Mouse (Mus musculus) cerebellum, adult 2 months (tissue): ENCODE results near the gene Cyp2u1.

ENCODE experiments used
- CTCF ChIP-seq: fragments of 200-500 bp; IDR thresholded peaks from 2 replicates; pipeline ENCODE4 v1.5.1; 2011; ENCODE audit warnings: low read depth, mild to moderate bottlenecking, control low read depth, low read length, moderate library complexity, borderline replicate concordance; ENCODE audit not compliant: insufficient read depth
- POLR2A ChIP-seq: fragments of 200-500 bp; IDR thresholded peaks from 2 replicates; pipeline ENCODE4 v1.6.1; 2011; ENCODE audit warnings: low read length, control low read depth, borderline replicate concordance; ENCODE audit not compliant: insufficient read depth

DNA sequence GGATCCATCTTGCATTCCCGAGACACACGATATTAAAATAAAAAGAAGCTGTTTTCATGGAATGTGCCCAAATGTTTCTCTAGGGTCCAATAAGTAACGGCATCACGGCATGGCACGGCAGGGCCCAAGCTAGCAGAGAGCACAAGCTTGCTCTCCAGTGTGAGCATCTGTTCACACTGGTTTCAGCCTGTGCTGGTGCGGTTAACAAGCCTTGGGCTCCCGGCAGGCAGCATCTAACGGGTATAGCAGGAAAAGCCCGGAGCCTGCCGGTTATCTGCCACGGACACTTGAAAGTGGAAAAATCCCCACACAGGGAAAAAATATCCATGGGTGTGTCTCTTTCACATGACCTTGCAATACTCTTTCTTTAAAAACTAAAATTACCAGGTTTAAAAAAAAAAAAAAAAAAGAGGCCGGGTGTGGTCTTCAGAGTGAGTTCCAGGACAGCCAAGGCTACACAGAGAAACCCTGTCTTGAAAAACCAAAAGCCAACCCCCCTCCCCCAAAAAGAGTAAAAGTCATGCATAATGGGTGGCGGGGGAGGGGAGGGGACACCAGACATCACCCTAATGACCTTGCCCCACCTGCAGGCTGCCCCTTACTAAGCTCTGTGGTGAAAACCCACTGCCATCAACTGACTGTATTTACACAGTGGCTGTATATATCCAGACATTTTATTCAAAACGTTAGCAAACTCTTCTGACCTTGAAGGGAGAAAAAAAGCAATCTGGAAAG lies 19.2 kb upstream of the Cyp2u1 start:
- TF ChIP-seq POLR2A (no peak), CTCF (no peak)
